Mouse (Mus musculus): ENCODE measurements around the gene Ier2. TPM values are rescaled to one million over a fixed set of nuclear protein-coding genes. Genes with fewer than 3 reads are reported as not detected.
A peak's percentile ranks its signal among the peaks of the same experiment; 100 is the strongest.

The Ier2 gene
- polyA plus RNA-seq, 1 experiment from 2014 or later, result 78.7 TPM

DNA sequence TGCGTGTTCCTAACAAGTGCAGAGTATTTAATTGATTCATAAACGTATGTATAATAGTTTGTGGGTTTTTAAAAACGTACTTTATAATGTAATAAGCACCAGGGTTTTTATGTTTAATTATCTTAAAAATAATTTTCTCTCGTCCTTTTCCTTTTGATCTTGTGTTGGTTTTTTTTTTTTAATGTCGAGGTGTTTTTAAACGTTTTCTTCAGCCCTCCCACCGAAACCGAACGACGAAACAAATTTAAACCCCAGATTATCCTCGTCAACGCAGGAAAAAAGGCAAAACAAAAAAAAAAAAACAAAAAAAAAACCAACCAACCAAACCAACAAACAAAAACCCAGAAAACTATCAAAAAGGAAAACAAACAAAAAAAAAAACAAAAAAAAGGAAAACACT is 43.3 kb upstream of the Ier2 start:
- no peak for ATAC-seq
- no peak overlapping the region; the same call in 1 of the 2 replicates for H3K27ac ChIP-seq (ENCODE audit: low read length)
- H3K4me2 ChIP-seq (ENCODE audit: low read depth, low read length), result no peak overlapping the region
- H3K36me3 ChIP-seq (ENCODE audit: control insufficient read depth, insufficient read depth, low read length), result 0 out of 2 replicates have a peak, but pooled peaks cover 3% of the 10 kb centered on the region
- no peaks in the 10 kb centered on the region for H3K9me3 ChIP-seq (ENCODE audit: control insufficient read depth, low read length)
- 7% methylated on average over 12 of the region's 12 CpGs for WGBS
- H3K4me3 ChIP-seq (ENCODE audit: low read length), result no peak overlapping the region; the same call in 1 of the 2 replicates
- 0 out of 2 replicates have a peak overlapping the region, but pooled peaks have one; percentile 19 for H3K9ac ChIP-seq (ENCODE audit: low read depth, low read length)
- peaks cover 61% of the 10 kb centered on the region for H3K27me3 ChIP-seq (replicated peaks; ENCODE audit: control insufficient read depth, insufficient read depth, low read length)
- H3K4me1 ChIP-seq (ENCODE audit: control insufficient read depth, insufficient read depth, low read length), result peaks cover 46% of the 10 kb centered on the region

GRCm38 (mm10) chr8:84704867-84705831 is 42.5 kb upstream of the Ier2 start:
- H3K36me3 ChIP-seq (ENCODE audit: control insufficient read depth, insufficient read depth, low read length), result 0 out of 2 replicates have a peak, but pooled peaks cover 3% of the 10 kb centered on the region
- peak overlapping the region; percentile 27; the same call in 1 of the 2 replicates for H3K4me2 ChIP-seq (ENCODE audit: low read depth, low read length)
- no peak overlapping the region; the same call in 1 of the 2 replicates for H3K27ac ChIP-seq (ENCODE audit: low read length)
- 5% methylated on average over 61 of the region's 61 CpGs for WGBS
- no peaks in the 10 kb centered on the region for H3K9me3 ChIP-seq (ENCODE audit: control insufficient read depth, low read length)
- H3K4me1 ChIP-seq (ENCODE audit: control insufficient read depth, insufficient read depth, low read length), result peaks cover 46% of the 10 kb centered on the region
- ATAC-seq, result no peak
- H3K27me3 ChIP-seq (replicated peaks; ENCODE audit: control insufficient read depth, insufficient read depth, low read length), result peaks cover 61% of the 10 kb centered on the region
- peak overlapping the region; percentile 36 for H3K4me3 ChIP-seq (ENCODE audit: low read length)
- H3K9ac ChIP-seq (ENCODE audit: low read depth, low read length), result 0 out of 2 replicates have a peak overlapping the region, but pooled peaks have one; percentile 19

DNA sequence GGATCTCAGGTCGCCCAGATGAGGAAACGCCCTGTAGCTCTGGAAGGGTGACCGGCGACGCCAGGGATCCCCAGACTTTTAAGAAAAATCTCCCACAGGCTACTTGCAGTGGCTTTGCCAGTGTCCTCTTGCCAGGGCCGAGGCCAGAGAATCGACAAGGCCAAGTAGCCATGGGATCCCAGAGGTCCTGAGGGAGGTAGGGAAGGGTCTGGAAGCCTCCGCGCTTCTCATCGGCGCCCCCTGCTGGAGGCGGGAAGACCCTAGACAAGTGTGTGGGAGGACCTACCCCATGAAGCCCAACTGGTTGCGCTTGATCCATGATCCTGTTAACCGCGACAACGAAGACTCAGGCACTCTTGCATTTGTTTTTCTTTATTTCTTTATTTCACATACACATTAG is 41.7 kb upstream of the Ier2 start:
- 6% methylated on average over 16 of the region's 16 CpGs for WGBS
- no peaks in the 10 kb centered on the region for H3K9me3 ChIP-seq (ENCODE audit: control insufficient read depth, low read length)
- H3K27me3 ChIP-seq (replicated peaks; ENCODE audit: control insufficient read depth, insufficient read depth, low read length), result peaks cover 61% of the 10 kb centered on the region
- 0 out of 2 replicates have a peak, but pooled peaks cover 3% of the 10 kb centered on the region for H3K36me3 ChIP-seq (ENCODE audit: control insufficient read depth, insufficient read depth, low read length)
- peak overlapping the region; percentile 36 for H3K4me3 ChIP-seq (ENCODE audit: low read length)
- peak overlapping the region; percentile 28; the same call in 1 of the 2 replicates for H3K27ac ChIP-seq (ENCODE audit: low read length)
- peak overlapping the region; percentile 49 for H3K9ac ChIP-seq (ENCODE audit: low read depth, low read length)
- ATAC-seq, result no peak; the same call in 1 of the 2 replicates
- H3K4me2 ChIP-seq (ENCODE audit: low read depth, low read length), result peak overlapping the region; percentile 60
- H3K4me1 ChIP-seq (ENCODE audit: control insufficient read depth, insufficient read depth, low read length), result peaks cover 46% of the 10 kb centered on the region

- 17% methylated on average over 38 of the region's 38 CpGs for WGBS
- H3K36me3 ChIP-seq (ENCODE audit: control insufficient read depth, insufficient read depth, low read length), result 0 out of 2 replicates have a peak, but pooled peaks cover 3% of the 10 kb centered on the region
- no peak overlapping the region; the same call in 1 of the 2 replicates for H3K27ac ChIP-seq (ENCODE audit: low read length)
- no peak for ATAC-seq
- peak overlapping the region; percentile 60 for H3K4me2 ChIP-seq (ENCODE audit: low read depth, low read length)
- peaks cover 40% of the 10 kb centered on the region for H3K4me1 ChIP-seq (ENCODE audit: control insufficient read depth, insufficient read depth, low read length)
- H3K27me3 ChIP-seq (replicated peaks; ENCODE audit: control insufficient read depth, insufficient read depth, low read length), result peaks cover 59% of the 10 kb centered on the region
- peak overlapping the region; percentile 36 for H3K4me3 ChIP-seq (ENCODE audit: low read length)
- H3K9ac ChIP-seq (ENCODE audit: low read depth, low read length), result peak overlapping the region; percentile 49
- no peaks in the 10 kb centered on the region for H3K9me3 ChIP-seq (ENCODE audit: control insufficient read depth, low read length)
These were observed 41.0 kb upstream of the Ier2 start for GRCm38 (mm10) chr8:84703466-84704249.

DNA sequence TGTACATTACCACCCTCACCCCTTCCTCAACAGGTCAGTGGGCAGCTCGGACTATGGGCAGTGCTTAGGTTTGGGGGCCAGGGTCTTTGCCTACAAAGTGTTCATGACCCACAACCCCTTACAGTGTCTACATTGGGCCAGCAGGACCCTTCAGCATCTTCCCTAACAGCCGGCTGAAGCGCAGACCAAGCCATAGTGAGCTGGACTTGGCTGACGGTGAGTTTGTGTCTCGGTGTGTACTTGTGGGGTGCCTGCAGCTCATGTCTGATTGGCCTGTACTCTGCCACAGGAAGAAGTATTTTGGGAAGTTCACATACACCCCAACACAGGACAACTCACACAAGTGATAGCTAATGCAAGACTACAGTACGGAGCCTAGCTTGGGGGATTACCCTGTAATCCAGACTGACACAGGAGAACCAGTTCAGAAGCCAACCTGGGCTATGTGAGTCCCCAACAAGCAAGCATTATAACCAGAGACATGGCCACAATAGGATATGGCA is 40.4 kb upstream of the Ier2 start:
- 78% methylated on average over 6 of the region's 6 CpGs for WGBS
- H3K27ac ChIP-seq (ENCODE audit: low read length), result no peak overlapping the region
- H3K4me1 ChIP-seq (ENCODE audit: control insufficient read depth, insufficient read depth, low read length), result peaks cover 37% of the 10 kb centered on the region
- H3K9ac ChIP-seq (ENCODE audit: low read depth, low read length), result no peak overlapping the region
- H3K4me3 ChIP-seq (ENCODE audit: low read length), result no peak overlapping the region
- no peaks in the 10 kb centered on the region for H3K9me3 ChIP-seq (ENCODE audit: control insufficient read depth, low read length)
- 0 out of 2 replicates have a peak overlapping the region, but pooled peaks have one; percentile 28 for H3K4me2 ChIP-seq (ENCODE audit: low read depth, low read length)
- peaks cover 5% of the 10 kb centered on the region; the same call in 1 of the 2 replicates for H3K36me3 ChIP-seq (ENCODE audit: control insufficient read depth, insufficient read depth, low read length)
- no peak for ATAC-seq
- H3K27me3 ChIP-seq (replicated peaks; ENCODE audit: control insufficient read depth, insufficient read depth, low read length), result peaks cover 54% of the 10 kb centered on the region

DNA sequence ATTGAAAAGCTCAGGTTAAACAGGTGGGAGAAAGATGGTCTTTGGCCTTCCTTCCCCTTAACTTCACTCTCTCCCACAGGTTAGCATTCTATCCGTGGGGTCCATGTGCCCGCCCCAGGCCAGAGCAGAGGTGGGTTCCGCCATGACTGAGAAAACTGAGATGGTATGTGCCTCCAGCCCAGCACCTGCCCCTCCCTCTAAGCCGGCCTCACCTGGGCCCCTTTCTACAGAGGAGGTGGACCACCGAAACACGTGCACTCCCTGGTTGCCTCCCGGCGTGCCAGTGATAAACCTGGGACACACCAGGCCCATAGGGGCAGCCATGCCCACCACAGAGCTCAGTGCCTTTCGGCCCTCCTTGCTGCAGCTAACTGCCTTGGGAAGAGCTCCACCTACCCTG is 39.9 kb upstream of the Ier2 start:
- no peak overlapping the region for H3K27ac ChIP-seq (ENCODE audit: low read length)
- peaks cover 32% of the 10 kb centered on the region for H3K4me1 ChIP-seq (ENCODE audit: control insufficient read depth, insufficient read depth, low read length)
- peak overlapping the region; percentile 33 for H3K4me3 ChIP-seq (ENCODE audit: low read length)
- no peak for ATAC-seq
- peaks cover 50% of the 10 kb centered on the region for H3K27me3 ChIP-seq (replicated peaks; ENCODE audit: control insufficient read depth, insufficient read depth, low read length)
- 0 out of 2 replicates have a peak overlapping the region, but pooled peaks have one; percentile 28 for H3K4me2 ChIP-seq (ENCODE audit: low read depth, low read length)
- peaks cover 9% of the 10 kb centered on the region; the same call in 1 of the 2 replicates for H3K36me3 ChIP-seq (ENCODE audit: control insufficient read depth, insufficient read depth, low read length)
- H3K9me3 ChIP-seq (ENCODE audit: control insufficient read depth, low read length), result no peaks in the 10 kb centered on the region
- 79% methylated on average over 9 of the region's 9 CpGs for WGBS
- H3K9ac ChIP-seq (ENCODE audit: low read depth, low read length), result peak overlapping the region; percentile 39; the same call in 1 of the 2 replicates

DNA sequence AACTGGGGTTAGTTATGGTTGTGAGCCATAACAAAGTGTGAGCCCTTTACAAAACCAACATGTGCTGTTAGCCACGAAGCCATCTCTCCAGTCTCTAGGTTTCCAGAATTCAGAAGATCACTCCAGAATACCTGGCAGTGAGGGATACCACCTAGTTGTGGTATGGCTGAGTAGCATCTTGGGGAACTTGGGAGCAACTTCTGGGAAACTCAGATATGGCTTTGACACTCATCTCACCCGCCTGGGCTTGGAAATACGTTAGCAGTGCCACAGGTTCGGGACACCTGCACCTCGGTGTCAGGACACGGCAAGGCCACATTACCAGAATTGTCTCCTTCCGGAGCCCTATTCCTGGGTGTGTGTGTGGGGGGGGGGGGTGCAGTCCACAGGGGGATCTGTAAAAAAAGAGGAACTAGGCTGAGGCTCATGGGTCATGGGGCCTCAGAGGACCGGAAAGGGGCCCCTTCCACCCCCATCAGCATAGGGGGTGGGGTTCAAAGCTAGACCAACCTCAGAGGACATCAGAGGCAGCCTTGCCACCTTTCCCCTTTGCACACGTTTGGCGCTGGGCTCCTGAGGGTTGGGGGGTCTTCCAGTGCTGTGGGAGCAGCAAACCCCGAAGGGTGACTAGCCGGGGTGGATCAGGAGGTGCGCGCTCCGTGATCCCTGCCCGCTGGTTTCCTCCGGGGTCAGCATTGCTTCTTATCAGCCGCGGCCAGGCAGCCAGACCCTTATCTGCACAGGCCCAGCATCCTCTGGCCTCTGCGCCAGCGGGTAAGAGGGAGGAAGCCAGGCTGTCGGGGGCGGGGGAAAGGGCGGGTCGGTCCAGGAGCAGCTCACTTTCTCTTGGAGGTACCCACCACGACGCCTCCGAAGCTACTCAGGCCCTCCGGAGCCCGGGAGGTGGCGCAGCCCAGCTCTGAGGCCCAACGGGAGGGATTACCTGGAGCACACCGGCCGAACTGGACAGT is 38.6 kb upstream of the Ier2 start, which contains the start of gene Lyl1:
Lyl1 (plus strand) TSS at position 517 of the 971 bp plus-strand sequence.
- H3K4me3 ChIP-seq (ENCODE audit: low read length), result peak within 1 kb of the TSS; percentile 33
- 12% methylated on average over 34 of the region's 34 CpGs for WGBS
- peak within 1 kb of the TSS; percentile 37 for H3K27ac ChIP-seq (ENCODE audit: low read length)
- peaks cover 37% of the 10 kb centered on the region for H3K27me3 ChIP-seq (replicated peaks; ENCODE audit: control insufficient read depth, insufficient read depth, low read length)
- H3K36me3 ChIP-seq (ENCODE audit: control insufficient read depth, insufficient read depth, low read length), result peaks cover 13% of the 10 kb centered on the region; the same call in 1 of the 2 replicates
- peak; percentile 73 for ATAC-seq
- H3K9ac ChIP-seq (ENCODE audit: low read depth, low read length), result peak within 1 kb of the TSS; percentile 40
- H3K4me1 ChIP-seq (ENCODE audit: control insufficient read depth, insufficient read depth, low read length), result peaks cover 21% of the 10 kb centered on the region
- H3K9me3 ChIP-seq (ENCODE audit: control insufficient read depth, low read length), result no peaks in the 10 kb centered on the region
- H3K4me2 ChIP-seq (ENCODE audit: low read depth, low read length), result peak within 1 kb of the TSS; percentile 30

- no peak overlapping the region for H3K4me3 ChIP-seq (ENCODE audit: low read length)
- no peak overlapping the region for H3K4me2 ChIP-seq (ENCODE audit: low read depth, low read length)
- no peak for ATAC-seq
- H3K9me3 ChIP-seq (ENCODE audit: control insufficient read depth, low read length), result no peaks in the 10 kb centered on the region
- H3K36me3 ChIP-seq (ENCODE audit: control insufficient read depth, insufficient read depth, low read length), result peaks cover 15% of the 10 kb centered on the region
- H3K27me3 ChIP-seq (replicated peaks; ENCODE audit: control insufficient read depth, insufficient read depth, low read length), result peaks cover 35% of the 10 kb centered on the region
- H3K4me1 ChIP-seq (ENCODE audit: control insufficient read depth, insufficient read depth, low read length), result peaks cover 19% of the 10 kb centered on the region
- H3K9ac ChIP-seq (ENCODE audit: low read depth, low read length), result no peak overlapping the region
- H3K27ac ChIP-seq (ENCODE audit: low read length), result peak overlapping the region; percentile 37; the same call in 1 of the 2 replicates
- 78% methylated on average over 5 of the region's 5 CpGs for WGBS
These were observed 37.9 kb upstream of the Ier2 start for GRCm38 (mm10) chr8:84700526-84700925.

Data from intestine, embryonic 16.5 days (tissue).